In genomic region chr9:99575677-99576480, GRCm38 (mm10) we compare ENCODE assay signal across 7 mouse cellular contexts. TPM values are rescaled to one million over a fixed set of nuclear protein-coding genes. Genes with fewer than 3 reads are reported as not detected.
DNase-seq lines count a peak whose midpoint lies in the region; ATAC-seq lines count a peak whose summit lies in the region.

Dbr1 (plus strand) TSS chr9:99575799.

- H3K4me2 ChIP-seq in intestine, embryonic 16.5 days (ENCODE audit: low read depth, low read length): peak within 1 kb of the TSS; percentile 48
- peak within 1 kb of the TSS; percentile 82 for H3K4me2 ChIP-seq in midbrain, embryonic 11.5 days

- H3K4me3 ChIP-seq in intestine, embryonic 16.5 days (ENCODE audit: low read length): peak within 1 kb of the TSS; percentile 90
- peak within 1 kb of the TSS; percentile 98 for H3K4me3 ChIP-seq in midbrain, embryonic 11.5 days (ENCODE audit: low read depth, low read length)

- DNase-seq in adrenal gland, adult 18-20 months (ENCODE audit: low spot score in 2 of 2): peak; percentile 91 to 92
- peak; percentile 97 for DNase-seq in embryo, embryonic 11 days
- DNase-seq in gastrocnemius, postnatal 36 days: peak; percentile 82 to 91
- DNase-seq in left cerebral cortex, postnatal 36 days (ENCODE audit: low spot score in 2 of 2): peak; percentile 90 to 93
- DNase-seq in midbrain, embryonic 11.5 days (ENCODE audit: low spot score, missing footprints): peak; percentile 98
- peak; percentile 87 for DNase-seq in skeletal muscle tissue, adult 2 months (ENCODE audit: low read depth, low spot score)

- H3K4me1 ChIP-seq in intestine, embryonic 16.5 days (ENCODE audit: control insufficient read depth, insufficient read depth, low read length): peaks cover 5% of the 10 kb centered on the region; the same call in 1 of the 2 replicates
- H3K4me1 ChIP-seq in midbrain, embryonic 11.5 days (ENCODE audit: control insufficient read depth, insufficient read depth, low read length): peaks cover 7% of the 10 kb centered on the region

- under 1% methylated on average over 57 of the region's 57 CpGs for WGBS in intestine, embryonic 16.5 days
- WGBS in midbrain, embryonic 11.5 days: under 1% methylated on average over 57 of the region's 57 CpGs

- H3K36me3 ChIP-seq in intestine, embryonic 16.5 days (ENCODE audit: control insufficient read depth, insufficient read depth, low read length): no peaks in the 10 kb centered on the region
- H3K36me3 ChIP-seq in midbrain, embryonic 11.5 days (ENCODE audit: control insufficient read depth, insufficient read depth, low read length): no peaks in the 10 kb centered on the region

- no peaks in the 10 kb centered on the region for H3K9me3 ChIP-seq in intestine, embryonic 16.5 days (ENCODE audit: control insufficient read depth, low read length)
- H3K9me3 ChIP-seq in midbrain, embryonic 11.5 days (ENCODE audit: control insufficient read depth, low read length): no peaks in the 10 kb centered on the region

- H3K27me3 ChIP-seq in intestine, embryonic 16.5 days (replicated peaks; ENCODE audit: control insufficient read depth, insufficient read depth, low read length): no peaks in the 10 kb centered on the region
- H3K27me3 ChIP-seq in midbrain, embryonic 11.5 days (ENCODE audit: control insufficient read depth, insufficient read depth, low read length): no peaks in the 10 kb centered on the region

- peak; percentile 97 for ATAC-seq in intestine, embryonic 16.5 days
- ATAC-seq in midbrain, embryonic 11.5 days (ENCODE audit: low FRiP score): peak; percentile 96

- peak within 1 kb of the TSS; percentile 97 for H3K9ac ChIP-seq in intestine, embryonic 16.5 days (ENCODE audit: low read depth, low read length)
- H3K9ac ChIP-seq in midbrain, embryonic 11.5 days (ENCODE audit: low read length): peak within 1 kb of the TSS; percentile 93

- H3K27ac ChIP-seq in intestine, embryonic 16.5 days (ENCODE audit: low read length): peak within 1 kb of the TSS; percentile 77
- H3K27ac ChIP-seq in midbrain, embryonic 11.5 days (ENCODE audit: low read depth, low read length): peak within 1 kb of the TSS; percentile 63; the same call in 1 of the 2 replicates

- intact Hi-C loops in gastrocnemius, postnatal 36 days (cut with DNase I): no loop called here
- intact Hi-C loops in left cerebral cortex, postnatal 36 days (cut with DNase I): no loop called here

RNA-seq across cellular contexts. Expression of gene Dbr1, which starts in this region (rescaled TPM):
- 10 to 100 TPM; 10.2 to 14.4 TPM for total RNA-seq in adrenal gland, adult 18-20 months (2021)
- total RNA-seq in gastrocnemius, postnatal 36 days (2021): 1 to 10 TPM; 2.6 to 5.6 TPM
- polyA plus RNA-seq in intestine, embryonic 16.5 days (2015; fragmentation: Nextera tagmentation; extraction: Ambion mirVana): 23.4 and 27.8 TPM in 2 replicates
- 10 to 100 TPM; 13.2 to 13.3 TPM for total RNA-seq in left cerebral cortex, postnatal 36 days (2021)
- polyA plus RNA-seq in midbrain, embryonic 11.5 days (2014; fragmentation: Nextera tagmentation; extraction: Ambion mirVana): 30.0 and 35.0 TPM in 2 replicates

Comparison
In these comparisons a context has a peak if more than half of its experiments do, and no peak if none do; other contexts are left out.
1. Peak in every context shown above with its lines: DNase-seq, ATAC-seq, H3K4me3 ChIP-seq and H3K27ac ChIP-seq.